Mouse (Mus musculus): ENCODE results near the gene Vmn1r1. TPM values are rescaled to one million over a fixed set of nuclear protein-coding genes. Genes with fewer than 3 reads are reported as not detected.

Gene Vmn1r1
- polyA plus RNA-seq, 1 experiment from 2014 or later: not detected

DNA sequence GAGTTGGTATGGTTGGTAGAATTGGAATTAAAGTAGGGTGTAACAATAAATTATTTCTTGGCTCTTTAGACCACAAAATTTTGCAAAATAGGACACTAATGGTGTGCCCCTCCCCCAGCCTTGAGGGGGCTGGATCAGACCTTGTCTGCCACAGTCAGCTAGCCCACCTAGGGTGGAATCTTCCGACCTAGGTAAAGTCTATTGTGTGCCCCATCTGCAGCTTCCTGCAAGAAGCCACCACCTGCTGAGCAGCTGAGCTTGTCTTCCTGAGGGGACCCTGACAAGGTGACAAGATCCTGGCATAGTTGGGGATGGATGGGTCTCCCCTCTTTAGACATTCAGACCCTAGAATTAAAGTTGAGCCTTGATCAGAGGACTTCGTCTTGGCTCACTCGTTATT lies 4.7 kb downstream of the Vmn1r1 start:
- no peak for ATAC-seq (ENCODE audit: insufficient number of reproducible peaks, insufficient read depth, low FRiP score, low TSS enrichment, low read depth)
- WGBS: 89% methylated on average over 3 of the region's 3 CpGs
- H3K27me3 ChIP-seq: no peaks in the 10 kb centered on the region
- no peaks in the 10 kb centered on the region for H3K9me3 ChIP-seq
- H3K4me1 ChIP-seq (replicated peaks): no peaks in the 10 kb centered on the region
- no peak overlapping the region for H3K9ac ChIP-seq (replicated peaks)
- no peak overlapping the region for H3K4me3 ChIP-seq (replicated peaks)
- H3K27ac ChIP-seq: no peak overlapping the region
- no peak overlapping the region for H3K4me2 ChIP-seq
- H3K36me3 ChIP-seq: no peaks in the 10 kb centered on the region

DNA sequence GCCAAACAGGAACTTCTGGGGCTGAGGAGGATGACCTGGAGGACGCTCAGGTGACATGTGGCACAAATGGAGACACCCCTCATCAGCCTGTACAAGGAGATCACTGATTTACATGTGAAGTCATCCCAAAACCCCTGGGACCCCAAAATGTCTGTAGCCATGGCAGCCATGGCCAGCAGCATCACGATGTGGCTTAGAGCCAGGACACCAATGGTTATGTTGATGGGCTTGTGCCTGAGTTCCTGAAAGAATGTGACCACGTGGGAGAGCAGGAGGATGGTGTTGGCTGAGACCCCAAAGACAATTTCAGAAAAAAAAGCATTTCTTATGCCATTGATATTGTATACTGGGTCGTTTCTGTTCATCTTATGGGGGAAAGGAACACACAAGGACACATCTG lies 6.6 kb downstream of the Vmn1r1 start:
- no peak for ATAC-seq (ENCODE audit: insufficient number of reproducible peaks, insufficient read depth, low FRiP score, low TSS enrichment, low read depth)
- 74% methylated on average over 4 of the region's 4 CpGs for WGBS
- no peak overlapping the region for H3K4me2 ChIP-seq

DNA sequence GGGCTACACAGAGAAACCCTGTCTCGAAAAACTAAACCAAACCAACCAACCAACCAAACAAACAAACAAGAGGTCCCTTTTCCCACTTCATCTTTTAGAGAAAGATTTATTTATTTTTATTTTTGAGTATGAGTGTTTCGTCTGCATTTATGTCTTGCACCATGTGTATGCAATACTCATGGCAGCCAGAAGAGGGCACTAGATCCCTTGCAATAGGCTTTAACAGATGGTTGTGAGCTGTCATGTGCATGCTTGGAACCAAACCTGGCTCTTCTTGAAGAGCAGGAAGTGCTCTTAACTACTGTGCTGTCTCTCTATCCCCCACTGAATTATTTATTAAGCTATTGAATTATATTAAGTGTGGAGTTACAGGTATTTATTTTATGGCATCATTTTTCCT lies 14.3 kb downstream of the Vmn1r1 start:
- no peak overlapping the region for H3K4me3 ChIP-seq (replicated peaks)
- 86% methylated on average over 2 of the region's 2 CpGs for WGBS

More for the DNA sequence above, 6.6 kb downstream of the Vmn1r1 start:
- H3K36me3 ChIP-seq: no peaks in the 10 kb centered on the region
- H3K27ac ChIP-seq: no peak overlapping the region
- H3K4me1 ChIP-seq (replicated peaks): no peaks in the 10 kb centered on the region
- no peaks in the 10 kb centered on the region for H3K27me3 ChIP-seq
- no peak overlapping the region for H3K9ac ChIP-seq (replicated peaks)
- H3K4me3 ChIP-seq (replicated peaks): no peak overlapping the region
- no peaks in the 10 kb centered on the region for H3K9me3 ChIP-seq

DNA sequence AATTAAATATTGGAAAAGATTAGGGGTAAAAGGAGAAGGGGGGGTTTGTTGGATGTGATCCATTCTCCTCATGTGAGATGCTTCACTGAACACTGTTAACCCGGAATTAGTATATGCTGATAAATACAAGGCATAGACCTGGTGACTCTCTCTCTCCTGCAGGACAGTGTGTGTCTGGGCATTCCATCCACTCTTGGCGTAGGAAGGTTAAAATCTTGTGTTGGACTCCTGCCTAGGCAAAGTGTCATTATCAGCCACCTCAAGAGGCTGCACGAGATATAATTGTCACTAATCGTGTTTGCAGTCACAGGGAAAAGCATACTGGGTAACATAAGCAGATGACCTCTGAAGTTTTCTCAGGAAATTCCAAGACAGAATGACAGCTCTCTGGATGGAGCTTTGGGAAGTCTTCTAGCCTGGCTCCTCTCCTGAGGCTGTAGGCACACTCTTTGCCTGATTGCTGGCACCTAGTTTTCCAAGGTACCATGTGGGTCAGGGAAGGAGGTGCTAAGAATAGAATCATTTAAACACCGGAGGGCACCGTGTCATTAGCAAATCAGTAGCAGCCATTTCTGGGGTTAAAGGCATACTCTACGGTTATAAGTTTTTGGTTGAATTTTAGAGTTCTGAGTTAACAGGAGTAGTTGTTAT lies 15.3 kb downstream of the Vmn1r1 start:
- WGBS: 82% methylated on average over 7 of the region's 7 CpGs
- H3K27ac ChIP-seq: no peak overlapping the region
- no peaks in the 10 kb centered on the region for H3K27me3 ChIP-seq
- H3K9me3 ChIP-seq: peaks cover 6% of the 10 kb centered on the region; the same call in 1 of the 2 replicates
- H3K4me1 ChIP-seq (replicated peaks): peaks cover 8% of the 10 kb centered on the region
- no peaks in the 10 kb centered on the region for H3K36me3 ChIP-seq
- H3K4me2 ChIP-seq: no peak overlapping the region
- ATAC-seq (ENCODE audit: insufficient number of reproducible peaks, insufficient read depth, low FRiP score, low TSS enrichment, low read depth): no peak
- H3K9ac ChIP-seq (replicated peaks): no peak overlapping the region
- H3K4me3 ChIP-seq (replicated peaks): no peak overlapping the region

More for the DNA sequence above, 14.3 kb downstream of the Vmn1r1 start:
- H3K27me3 ChIP-seq: no peaks in the 10 kb centered on the region
- H3K4me2 ChIP-seq: no peak overlapping the region
- no peak overlapping the region for H3K9ac ChIP-seq (replicated peaks)
- peaks cover 8% of the 10 kb centered on the region for H3K4me1 ChIP-seq (replicated peaks)
- no peaks in the 10 kb centered on the region for H3K36me3 ChIP-seq
- H3K27ac ChIP-seq: no peak overlapping the region
- H3K9me3 ChIP-seq: peaks cover 6% of the 10 kb centered on the region; the same call in 1 of the 2 replicates
- no peak for ATAC-seq (ENCODE audit: insufficient number of reproducible peaks, insufficient read depth, low FRiP score, low TSS enrichment, low read depth)

DNA sequence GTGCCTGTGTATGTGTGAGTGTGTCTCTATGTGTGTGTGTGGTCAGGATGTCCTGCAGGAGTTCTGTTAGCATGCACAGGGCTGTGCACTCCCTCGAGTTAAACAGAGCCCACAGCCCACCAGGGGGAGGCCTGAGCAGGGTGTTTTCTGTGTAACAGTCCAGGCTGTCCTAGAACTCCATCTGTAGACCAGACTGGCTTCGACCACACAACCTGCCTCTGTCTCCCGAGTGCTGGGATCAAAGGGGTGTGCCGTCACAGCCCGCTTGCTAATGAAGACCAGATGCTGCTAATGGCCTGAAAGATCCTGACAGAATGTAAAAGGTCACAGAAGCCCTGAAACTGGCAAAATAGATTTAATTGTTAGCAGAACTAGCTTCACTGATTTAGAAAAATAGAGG lies 18.7 kb downstream of the Vmn1r1 start:
- H3K9me3 ChIP-seq: peaks cover 6% of the 10 kb centered on the region; the same call in 1 of the 2 replicates
- no peaks in the 10 kb centered on the region for H3K36me3 ChIP-seq
- no peak overlapping the region for H3K4me3 ChIP-seq (replicated peaks)
- no peak overlapping the region for H3K9ac ChIP-seq (replicated peaks)
- H3K27me3 ChIP-seq: no peaks in the 10 kb centered on the region
- peak; percentile 77; the same call in 1 of the 2 replicates for ATAC-seq (ENCODE audit: insufficient number of reproducible peaks, insufficient read depth, low FRiP score, low TSS enrichment, low read depth)
- peak overlapping the region; percentile 67; the same call in 1 of the 2 replicates for H3K27ac ChIP-seq
- no peak overlapping the region for H3K4me2 ChIP-seq
- peaks cover 8% of the 10 kb centered on the region for H3K4me1 ChIP-seq (replicated peaks)
- 12% methylated on average over 5 of the region's 5 CpGs for WGBS

DNA sequence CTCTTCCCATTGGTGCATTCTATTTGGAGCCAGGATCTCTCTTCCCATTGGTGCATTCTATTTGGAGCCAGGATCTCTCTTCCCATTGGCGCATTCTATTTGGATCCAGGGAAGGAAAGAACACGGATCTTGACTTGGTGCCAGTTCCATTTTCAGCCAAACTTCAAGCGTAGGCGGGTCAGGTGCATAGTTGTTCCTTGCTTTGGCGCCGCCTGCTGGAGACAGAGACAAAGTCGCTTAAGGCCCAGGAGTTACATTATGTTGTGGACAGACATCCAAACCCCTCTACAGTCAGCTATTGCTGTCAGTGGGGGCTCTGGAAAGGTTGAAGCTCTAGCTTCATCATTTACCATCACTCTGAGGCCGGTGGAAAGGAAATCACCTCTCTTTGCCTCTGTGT lies 21.0 kb downstream of the Vmn1r1 start:
- no peak overlapping the region for H3K27ac ChIP-seq
- ATAC-seq (ENCODE audit: insufficient number of reproducible peaks, insufficient read depth, low FRiP score, low TSS enrichment, low read depth): no peak
- WGBS: 76% methylated on average over 8 of the region's 8 CpGs

DNA sequence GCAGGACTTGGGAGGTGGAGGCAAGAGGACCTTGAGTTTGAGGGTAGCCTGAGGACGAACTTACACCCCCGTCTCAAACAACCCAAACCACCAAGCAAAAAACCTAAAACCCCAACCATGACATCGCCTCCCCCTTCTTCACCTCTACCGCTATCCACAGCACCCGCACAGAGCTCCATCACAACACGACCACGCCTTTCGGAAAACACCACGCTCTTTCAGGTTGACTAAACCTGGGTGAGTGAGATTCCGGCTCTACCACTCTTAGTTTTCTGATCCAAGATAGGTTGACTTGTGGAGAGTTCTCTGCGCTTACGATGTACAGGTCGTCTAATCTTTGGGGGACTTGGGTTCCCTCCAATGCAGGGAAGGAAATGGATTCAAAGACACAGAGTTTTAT lies 21.6 kb downstream of the Vmn1r1 start:
- Histone ChIP-seq H3K27me3 (no peaks in the 10 kb centered on the region; the same call in 1 of the 2 replicates), H3K4me3 (replicated peaks) (no peak overlapping the region), H3K4me2 (no peak overlapping the region), H3K36me3 (no peaks in the 10 kb centered on the region), H3K9me3 (peaks cover 6% of the 10 kb centered on the region; the same call in 1 of the 2 replicates), H3K9ac (replicated peaks) (no peak overlapping the region), H3K27ac (no peak overlapping the region), H3K4me1 (replicated peaks) (peaks cover 16% of the 10 kb centered on the region)
- ATAC-seq (ENCODE audit: insufficient number of reproducible peaks, insufficient read depth, low FRiP score, low TSS enrichment, low read depth): no peak
- WGBS: 95% methylated on average over 13 of the region's 13 CpGs

More for the DNA sequence above, 21.0 kb downstream of the Vmn1r1 start:
- peaks cover 16% of the 10 kb centered on the region for H3K4me1 ChIP-seq (replicated peaks)
- no peaks in the 10 kb centered on the region for H3K27me3 ChIP-seq
- no peaks in the 10 kb centered on the region for H3K36me3 ChIP-seq
- H3K4me2 ChIP-seq: no peak overlapping the region
- no peak overlapping the region for H3K9ac ChIP-seq (replicated peaks)
- peaks cover 6% of the 10 kb centered on the region; the same call in 1 of the 2 replicates for H3K9me3 ChIP-seq
- H3K4me3 ChIP-seq (replicated peaks): no peak overlapping the region

DNA sequence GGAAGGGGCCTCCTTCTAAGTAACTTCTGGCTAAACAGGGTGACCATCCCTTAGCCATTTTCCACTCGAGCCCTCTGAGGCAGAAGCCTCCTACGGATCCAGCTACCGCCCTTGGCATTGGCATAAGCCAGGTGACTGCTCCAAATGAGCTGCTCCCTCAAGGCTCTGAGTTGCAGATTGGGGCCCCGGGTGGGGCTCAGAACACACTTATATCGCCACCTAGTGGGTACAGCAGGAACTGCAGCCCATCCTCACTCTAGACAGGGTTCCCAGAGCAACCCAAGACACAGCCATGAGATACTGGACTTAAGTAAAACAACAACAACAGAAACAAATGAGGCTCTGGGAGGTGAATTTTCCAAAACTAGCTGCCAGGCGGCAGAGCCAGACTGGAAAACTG lies 23.9 kb downstream of the Vmn1r1 start:
- Histone ChIP-seq H3K4me1 (replicated peaks) (peaks cover 13% of the 10 kb centered on the region), H3K4me3 (replicated peaks) (no peak overlapping the region), H3K36me3 (no peaks in the 10 kb centered on the region), H3K27ac (no peak overlapping the region), H3K27me3 (no peaks in the 10 kb centered on the region; the same call in 1 of the 2 replicates), H3K4me2 (peak overlapping the region; percentile 37), H3K9ac (replicated peaks) (no peak overlapping the region), H3K9me3 (no peaks in the 10 kb centered on the region)
- 4% methylated on average over 6 of the region's 6 CpGs for WGBS
- 0 out of 2 replicates have a peak, but pooled peaks have one; percentile 57 for ATAC-seq (ENCODE audit: insufficient number of reproducible peaks, insufficient read depth, low FRiP score, low TSS enrichment, low read depth)

DNA sequence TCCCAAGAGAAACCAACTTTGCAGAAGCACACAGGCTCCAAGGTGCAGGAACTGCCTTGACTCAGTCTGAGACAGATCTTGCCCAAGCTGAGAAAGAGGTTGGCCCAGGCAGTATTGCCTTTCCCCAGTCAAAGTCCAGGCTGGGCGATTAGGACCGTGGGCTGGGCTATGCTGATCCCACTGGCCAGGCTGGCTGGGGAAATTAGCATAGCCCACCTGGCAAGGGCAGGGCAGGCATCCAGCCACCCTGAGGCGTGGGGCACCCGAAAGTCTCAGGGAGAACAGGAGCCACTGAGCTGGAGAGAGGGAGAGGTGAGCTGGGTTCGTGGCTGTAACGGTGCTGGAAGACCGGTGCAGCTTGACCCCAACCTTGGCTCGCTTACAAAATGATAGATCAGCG lies 24.3 kb downstream of the Vmn1r1 start:
- Histone ChIP-seq H3K27ac (no peak overlapping the region), H3K9ac (replicated peaks) (no peak overlapping the region; the same call in 1 of the 2 replicates), H3K4me1 (replicated peaks) (peaks cover 10% of the 10 kb centered on the region), H3K4me3 (replicated peaks) (no peak overlapping the region), H3K9me3 (no peaks in the 10 kb centered on the region), H3K27me3 (no peaks in the 10 kb centered on the region; the same call in 1 of the 2 replicates), H3K36me3 (no peaks in the 10 kb centered on the region), H3K4me2 (peak overlapping the region; percentile 37)
- 26% methylated on average over 9 of the region's 9 CpGs for WGBS
- ATAC-seq (ENCODE audit: insufficient number of reproducible peaks, insufficient read depth, low FRiP score, low TSS enrichment, low read depth): no peak

DNA sequence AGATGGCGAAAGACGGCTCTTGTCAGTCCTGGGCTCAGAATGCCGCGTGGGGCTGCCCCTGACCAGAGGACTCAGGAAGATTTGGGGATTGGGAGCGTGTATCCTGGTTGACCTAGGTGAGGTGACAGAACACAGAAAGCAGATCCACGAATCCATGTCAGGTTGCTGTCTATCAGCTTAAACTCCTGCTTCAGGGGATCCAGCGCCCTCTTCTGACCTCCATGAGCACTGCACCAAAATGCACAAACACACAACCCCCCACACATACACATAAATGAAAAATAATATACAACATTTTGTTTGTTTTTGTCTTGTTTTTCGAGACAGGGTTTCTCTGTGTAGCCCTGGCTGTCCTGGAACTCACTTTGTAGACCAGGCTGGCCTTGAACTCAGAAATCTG lies 26.1 kb downstream of the Vmn1r1 start:
- ATAC-seq (ENCODE audit: insufficient number of reproducible peaks, insufficient read depth, low FRiP score, low TSS enrichment, low read depth): no peak
- Histone ChIP-seq H3K36me3 (no peaks in the 10 kb centered on the region), H3K9me3 (no peaks in the 10 kb centered on the region), H3K4me2 (no peak overlapping the region), H3K4me3 (replicated peaks) (no peak overlapping the region), H3K27me3 (no peaks in the 10 kb centered on the region; the same call in 1 of the 2 replicates), H3K9ac (replicated peaks) (no peak overlapping the region), H3K27ac (no peak overlapping the region), H3K4me1 (replicated peaks) (peaks cover 10% of the 10 kb centered on the region)
- 59% methylated on average over 8 of the region's 8 CpGs for WGBS

DNA sequence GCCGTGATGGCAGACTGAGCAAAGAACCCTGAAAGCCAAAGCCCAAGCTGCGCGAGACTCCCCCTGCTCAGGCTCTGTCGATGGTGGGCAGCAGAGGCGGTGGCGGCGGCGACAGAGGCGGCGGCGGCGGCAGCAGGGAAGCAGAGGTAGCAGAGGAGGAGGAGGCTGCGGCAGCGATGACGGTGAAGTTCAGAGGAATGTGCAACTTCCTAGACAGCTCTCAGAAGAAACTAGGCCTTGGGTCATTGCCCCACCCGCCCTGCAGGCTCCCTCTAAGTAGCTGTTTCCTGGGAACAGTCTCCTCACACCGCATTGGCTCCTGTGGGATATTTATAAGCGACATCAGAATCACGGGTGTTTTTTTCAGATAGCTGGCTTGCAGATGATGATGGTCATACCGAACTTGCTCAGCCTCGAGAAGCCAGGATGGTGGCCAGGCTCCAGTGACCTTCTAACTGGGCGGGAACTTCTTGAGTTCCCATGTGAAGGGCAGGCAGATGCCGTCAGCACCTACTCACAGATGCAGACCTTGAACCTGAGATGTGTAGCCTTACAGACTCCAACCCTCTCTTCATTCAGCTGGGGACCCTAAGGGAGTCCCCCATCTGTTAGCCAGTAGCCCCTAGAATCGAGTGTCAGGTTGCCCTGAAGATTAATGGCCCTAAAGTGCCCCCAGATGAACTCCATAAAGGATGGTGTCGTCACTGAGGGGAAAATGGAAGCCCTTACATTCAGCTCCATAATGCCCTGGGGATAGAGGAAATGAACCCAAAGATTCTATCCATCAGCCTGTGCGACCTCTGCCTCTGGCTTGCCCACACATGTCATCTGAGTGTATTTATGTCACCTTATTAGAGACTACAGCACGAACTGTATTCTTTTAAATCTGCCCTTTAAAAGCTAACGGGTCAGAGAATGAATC lies 26.8 kb downstream of the Vmn1r1 start:
- peaks cover 10% of the 10 kb centered on the region for H3K4me1 ChIP-seq (replicated peaks)
- H3K27me3 ChIP-seq: no peaks in the 10 kb centered on the region; the same call in 1 of the 2 replicates
- WGBS: 47% methylated on average over 28 of the region's 28 CpGs
- H3K9ac ChIP-seq (replicated peaks): no peak overlapping the region
- H3K36me3 ChIP-seq: peaks cover 5% of the 10 kb centered on the region
- no peak for ATAC-seq (ENCODE audit: insufficient number of reproducible peaks, insufficient read depth, low FRiP score, low TSS enrichment, low read depth)
- peak overlapping the region; percentile 30; the same call in 1 of the 2 replicates for H3K4me2 ChIP-seq
- H3K4me3 ChIP-seq (replicated peaks): 0 out of 2 replicates have a peak overlapping the region, but pooled peaks have one; percentile 2
- H3K27ac ChIP-seq: no peak overlapping the region
- H3K9me3 ChIP-seq: no peaks in the 10 kb centered on the region

All from limb, embryonic 12.5 days (tissue).